Mouse (Mus musculus) E14TG2a.4 (cell line): ENCODE measurements around the gene Ccdc7a.
"Not testable (repeated sequence)": the region's sequence is repeated elsewhere in the genome, so short reads cannot be mapped to it uniquely, and the experiment has no call there.

Experiments
- H3K27me3 ChIP-seq: 2 replicates; pipeline ENCODE4 v1.6.1; 2014; ENCODE audit warnings: low read length, control low read depth; ENCODE audit not compliant: insufficient read depth
- H3K36me3 ChIP-seq: 2 replicates; pipeline ENCODE4 v1.6.1; 2014; ENCODE audit warnings: low read length, control low read depth; ENCODE audit not compliant: insufficient read depth
- H3K4me1 ChIP-seq: replicated peaks from 2 replicates; pipeline ENCODE4 v1.6.1; 2014; ENCODE audit warnings: low read depth, low read length, control low read depth
- H3K4me3 ChIP-seq: replicated peaks from 2 replicates; pipeline ENCODE4 v1.5.1; 2014; ENCODE audit warnings: mild to moderate bottlenecking, low read length
- H3K9me3 ChIP-seq: 2 replicates; pipeline ENCODE4 v1.6.1; 2014; ENCODE audit warnings: low read length, control low read depth
- CTCF ChIP-seq: conservative IDR thresholded peaks from 2 replicates; pipeline ENCODE4 v1.5.1; 2014; ENCODE audit warnings: low read length
- NANOG ChIP-seq: IDR thresholded peaks from 2 replicates; pipeline ENCODE4 v1.6.1; 2014; ENCODE audit warnings: borderline replicate concordance, low read length, mixed read lengths
- POU5F1 ChIP-seq: IDR thresholded peaks from 2 replicates; pipeline ENCODE4 v1.6.1; 2014; ENCODE audit warnings: low read length, borderline replicate concordance

Ccdc7a gene

GRCm38 (mm10) chr8:129065417-129065816 is at the start of gene Ccdc7a:
Gene Ccdc7a (minus strand): TSS chr8:129065517.
- not testable (repeated sequence) for H3K36me3 ChIP-seq, H3K4me1 ChIP-seq, H3K4me3 ChIP-seq, H3K9me3 ChIP-seq, H3K27me3 ChIP-seq

GRCm38 (mm10) chr8:129066834-129067233 is 1.5 kb upstream of the Ccdc7a start, which contains the start of gene Ccdc7b:
Gene Ccdc7b (plus strand): TSS chr8:129067134.
- not testable (repeated sequence) for H3K27me3 ChIP-seq, H3K9me3 ChIP-seq, H3K4me3 ChIP-seq, H3K4me1 ChIP-seq, H3K36me3 ChIP-seq

GRCm38 (mm10) chr8:128991389-128991788 is 73.9 kb downstream of the Ccdc7a start:
- TF ChIP-seq POU5F1 = no peak
- TF ChIP-seq CTCF = no peak
- no peak for TF ChIP-seq NANOG
- no peaks in the 10 kb centered on the region for H3K36me3 ChIP-seq
- no peak overlapping the region for H3K4me3 ChIP-seq
- no peaks in the 10 kb centered on the region for H3K4me1 ChIP-seq
- H3K27me3 ChIP-seq = no peaks in the 10 kb centered on the region
- no peaks in the 10 kb centered on the region for H3K9me3 ChIP-seq

GRCm38 (mm10) chr8:128948941-128949340 is 116.4 kb downstream of the Ccdc7a start:
- H3K9me3 ChIP-seq, H3K36me3 ChIP-seq, H3K27me3 ChIP-seq, H3K4me1 ChIP-seq: not testable (repeated sequence)
- H3K4me3 ChIP-seq = 0 out of 2 replicates have a peak overlapping the region, but pooled peaks have one; percentile 7

DNA sequence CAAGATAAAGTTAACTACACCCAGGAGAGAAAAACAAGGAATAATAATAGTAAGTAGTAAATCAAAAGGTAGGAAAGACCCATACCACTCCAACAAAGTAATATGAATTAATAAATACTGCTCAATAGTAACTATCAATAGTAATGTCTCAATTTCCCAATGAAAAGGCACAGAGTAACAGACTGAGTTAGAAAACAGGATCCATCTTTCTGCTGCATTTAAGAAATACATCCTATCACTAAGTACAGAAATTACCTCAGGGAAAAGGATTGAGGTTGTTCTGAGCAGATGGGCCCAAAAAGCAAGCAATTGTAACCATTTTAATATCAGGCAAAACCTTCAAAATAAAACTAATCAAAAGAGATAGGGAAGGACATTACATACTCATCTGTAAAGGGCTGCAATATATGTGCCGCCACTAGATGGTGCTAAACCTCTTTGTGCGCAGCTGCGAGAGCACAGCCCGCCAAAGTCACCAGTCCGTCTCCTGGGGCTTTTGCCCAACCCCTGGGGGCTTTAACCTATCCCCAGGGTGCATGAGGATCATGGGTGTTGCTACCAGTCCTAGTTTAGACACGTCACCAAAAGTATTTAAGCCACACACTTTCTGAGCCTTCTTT is 124.2 kb downstream of the Ccdc7a start:
- H3K36me3 ChIP-seq, H3K4me3 ChIP-seq, H3K9me3 ChIP-seq, H3K4me1 ChIP-seq, H3K27me3 ChIP-seq: not testable (repeated sequence)
- TF ChIP-seq CTCF = peak; percentile 21; the same call in 1 of the 2 replicates

GRCm38 (mm10) chr8:128933446-128933845 is 131.9 kb downstream of the Ccdc7a start:
- no peak overlapping the region for H3K4me3 ChIP-seq
- TF ChIP-seq NANOG (no peak), CTCF (no peak), POU5F1 (no peak)
- no peaks in the 10 kb centered on the region for H3K36me3 ChIP-seq
- H3K27me3 ChIP-seq = no peaks in the 10 kb centered on the region
- no peaks in the 10 kb centered on the region for H3K9me3 ChIP-seq
- no peaks in the 10 kb centered on the region for H3K4me1 ChIP-seq

GRCm38 (mm10) chr8:128882719-128883118 is 182.6 kb downstream of the Ccdc7a start:
- TF ChIP-seq CTCF (no peak), NANOG (no peak), POU5F1 (no peak)
- no peaks in the 10 kb centered on the region for H3K4me1 ChIP-seq
- no peaks in the 10 kb centered on the region for H3K27me3 ChIP-seq
- no peak overlapping the region for H3K4me3 ChIP-seq
- H3K36me3 ChIP-seq = no peaks in the 10 kb centered on the region
- H3K9me3 ChIP-seq = no peaks in the 10 kb centered on the region

- H3K9me3 ChIP-seq = no peaks in the 10 kb centered on the region
- H3K4me3 ChIP-seq = no peak overlapping the region
- TF ChIP-seq CTCF = no peak
- TF ChIP-seq NANOG = no peak
- TF ChIP-seq POU5F1 = no peak
- H3K36me3 ChIP-seq = no peaks in the 10 kb centered on the region
- peaks cover 3% of the 10 kb centered on the region for H3K4me1 ChIP-seq
- H3K27me3 ChIP-seq = no peaks in the 10 kb centered on the region
Measured at GRCm38 (mm10) chr8:128843749-128844148, 221.6 kb downstream of the Ccdc7a start.

- H3K27me3 ChIP-seq = no peaks in the 10 kb centered on the region
- H3K36me3 ChIP-seq = no peaks in the 10 kb centered on the region
- TF ChIP-seq CTCF (no peak), POU5F1 (no peak), NANOG (no peak)
- no peaks in the 10 kb centered on the region for H3K4me1 ChIP-seq
- H3K4me3 ChIP-seq = no peak overlapping the region
- no peaks in the 10 kb centered on the region for H3K9me3 ChIP-seq
Measured at GRCm38 (mm10) chr8:128812521-128812920, 252.8 kb downstream of the Ccdc7a start.

DNA sequence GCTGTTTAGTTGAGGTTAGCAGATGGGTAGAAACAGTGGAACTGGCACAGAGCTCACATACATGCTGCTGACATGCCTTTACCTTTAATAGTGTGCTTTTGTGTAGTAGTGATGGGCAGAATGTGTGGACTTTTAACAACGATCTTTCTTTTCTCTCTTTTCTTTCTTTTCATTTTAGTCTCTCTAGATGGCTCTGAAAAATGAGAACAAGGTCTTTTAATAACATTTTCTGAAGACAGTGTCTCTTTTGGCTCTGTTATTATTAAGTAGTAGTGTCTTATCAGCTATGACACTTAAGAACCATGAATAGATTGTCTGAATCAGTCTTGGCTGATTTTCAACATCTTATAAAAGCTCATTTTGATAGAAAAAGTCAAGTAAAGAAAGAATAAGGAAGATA is 266.7 kb downstream of the Ccdc7a start, which contains the start of gene Gm3952:
Gene Gm3952, minus strand, starts transcription at position 101 of the 400 bp plus-strand sequence.
- Histone ChIP-seq H3K9me3 (peaks cover 3% of the 10 kb centered on the region; the same call in 1 of the 2 replicates), H3K27me3 (no peaks in the 10 kb centered on the region), H3K36me3 (no peaks in the 10 kb centered on the region), H3K4me3 (no peak within 1 kb of the TSS), H3K4me1 (no peaks in the 10 kb centered on the region)
- no peak for TF ChIP-seq POU5F1
